Mouse (Mus musculus) heart, embryonic 10.5 days (tissue): ENCODE measurements around the gene Dnajc5g. TPM values are rescaled to one million over a fixed set of nuclear protein-coding genes. Genes with fewer than 3 reads are reported as not detected.
A peak's percentile ranks its signal among the peaks of the same experiment; 100 is the strongest.

ENCODE experiments used
- DNase-seq: peaks from one replicate; pipeline ENCODE4 v3.0.0-alpha.2; 2017; ENCODE audit warnings: low spot score
- H3K27ac ChIP-seq: fragments of 300-500 bp; sonication (generic); 2 replicates; pipeline ENCODE4 v1.5.1; 2016; ENCODE audit warnings: mild to moderate bottlenecking
- H3K27me3 ChIP-seq: fragments of 300-500 bp; sonication (generic); 2 replicates; pipeline ENCODE4 v1.6.1; 2016; ENCODE audit warnings: mild to moderate bottlenecking; ENCODE audit not compliant: poor library complexity, insufficient read depth, severe bottlenecking
- H3K36me3 ChIP-seq: fragments of 300-500 bp; sonication (generic); 2 replicates; pipeline ENCODE4 v1.6.1; 2016; ENCODE audit warnings: mild to moderate bottlenecking, moderate library complexity
- H3K4me1 ChIP-seq: fragments of 300-500 bp; sonication (generic); 2 replicates; pipeline ENCODE4 v1.6.1; 2016; ENCODE audit warnings: mild to moderate bottlenecking
- H3K4me3 ChIP-seq: fragments of 300-500 bp; sonication (generic); 2 replicates; pipeline ENCODE4 v1.5.1; 2016; ENCODE audit warnings: mild to moderate bottlenecking, moderate library complexity
- H3K9me3 ChIP-seq: fragments of 300-500 bp; sonication (generic); 2 replicates; pipeline ENCODE4 v1.6.1; 2016; ENCODE audit warnings: mild to moderate bottlenecking, moderate library complexity
- WGBS: fragments of 180-500 bp; shearing (Covaris S2); methylation state at CpG from one replicate; pipeline ENCODE4 v1.1.7; 2016; 5-methylcytosine and 5-hydroxymethylcytosine counted together
- polyA plus RNA-seq: library from polyadenylated mRNA; unstranded; fragments of >200 nt; fragmentation: Nextera tagmentation; extraction: Ambion mirVana; gene quantifications from 2 replicates; pipeline ENCODE4 v1.2.1, GENCODE M21; 2016

Gene Dnajc5g
- polyA plus RNA-seq, 1 experiment from 2014 or later = not detected

- Histone ChIP-seq H3K36me3 (no peaks in the 10 kb centered on the region), H3K9me3 (no peaks in the 10 kb centered on the region), H3K4me1 (no peaks in the 10 kb centered on the region), H3K4me3 (no peak overlapping the region), H3K27ac (no peak overlapping the region), H3K27me3 (no peaks in the 10 kb centered on the region)
- WGBS = 49% methylated on average over 2 of the region's 2 CpGs
- no peak for DNase-seq
These were observed 17.4 kb downstream of the Dnajc5g start for GRCm38 (mm10) chr5:31123481-31123880.

- H3K27me3 ChIP-seq = no peaks in the 10 kb centered on the region
- no peak for DNase-seq
- no peak overlapping the region for H3K4me3 ChIP-seq
- no peak overlapping the region for H3K27ac ChIP-seq
- H3K36me3 ChIP-seq = peaks cover 5% of the 10 kb centered on the region
- no peaks in the 10 kb centered on the region for H3K4me1 ChIP-seq
- H3K9me3 ChIP-seq = no peaks in the 10 kb centered on the region
- WGBS = 34% methylated on average over 5 of the region's 5 CpGs
These were observed 20.0 kb downstream of the Dnajc5g start for GRCm38 (mm10) chr5:31126050-31126449.

GRCm38 (mm10) chr5:31136730-31137424 is 30.8 kb downstream of the Dnajc5g start:
- Histone ChIP-seq H3K36me3 (peaks cover 14% of the 10 kb centered on the region), H3K4me3 (peak overlapping the region; percentile 49)
- WGBS = 1% methylated on average over 33 of the region's 33 CpGs

GRCm38 (mm10) chr5:31137658-31138057 is 31.6 kb downstream of the Dnajc5g start:
- DNase-seq = no peak
- 1% methylated on average over 13 of the region's 13 CpGs for WGBS
- peak overlapping the region; percentile 49 for H3K4me3 ChIP-seq
- H3K27me3 ChIP-seq = peaks cover 70% of the 10 kb centered on the region
- peaks cover 32% of the 10 kb centered on the region for H3K4me1 ChIP-seq
- no peaks in the 10 kb centered on the region for H3K9me3 ChIP-seq
- H3K27ac ChIP-seq = no peak overlapping the region
- H3K36me3 ChIP-seq = peaks cover 11% of the 10 kb centered on the region

More at GRCm38 (mm10) chr5:31136730-31137424, 30.8 kb downstream of the Dnajc5g start:
- H3K27ac ChIP-seq = no peak overlapping the region
- H3K27me3 ChIP-seq = peaks cover 76% of the 10 kb centered on the region
- peaks cover 32% of the 10 kb centered on the region for H3K4me1 ChIP-seq
- no peaks in the 10 kb centered on the region for H3K9me3 ChIP-seq
- no peak for DNase-seq

GRCm38 (mm10) chr5:31138241-31138967 is 32.3 kb downstream of the Dnajc5g start, which contains the start of gene Ucn:
Ucn (minus strand) TSS chr5:31138829.
- peak within 1 kb of the TSS; percentile 49 for H3K4me3 ChIP-seq
- peaks cover 13% of the 10 kb centered on the region for H3K36me3 ChIP-seq
- peaks cover 32% of the 10 kb centered on the region for H3K4me1 ChIP-seq
- WGBS = 2% methylated on average over 52 of the region's 52 CpGs
- H3K27me3 ChIP-seq = peaks cover 67% of the 10 kb centered on the region
- no peak within 1 kb of the TSS for H3K27ac ChIP-seq
- no peaks in the 10 kb centered on the region for H3K9me3 ChIP-seq
- DNase-seq = no peak

- Histone ChIP-seq H3K9me3 (no peaks in the 10 kb centered on the region), H3K27me3 (peaks cover 61% of the 10 kb centered on the region), H3K4me3 (peak overlapping the region; percentile 49), H3K27ac (no peak overlapping the region), H3K36me3 (peaks cover 15% of the 10 kb centered on the region), H3K4me1 (peaks cover 32% of the 10 kb centered on the region)
- no peak for DNase-seq
- WGBS = 9% methylated on average over 9 of the region's 9 CpGs
These were observed 32.9 kb downstream of the Dnajc5g start for GRCm38 (mm10) chr5:31138968-31139425.

GRCm38 (mm10) chr5:31149781-31150180 is 43.7 kb downstream of the Dnajc5g start:
- Histone ChIP-seq H3K9me3 (no peaks in the 10 kb centered on the region), H3K27ac (no peak overlapping the region), H3K27me3 (no peaks in the 10 kb centered on the region), H3K4me3 (no peak overlapping the region), H3K4me1 (peaks cover 12% of the 10 kb centered on the region), H3K36me3 (peaks cover 40% of the 10 kb centered on the region)
- no peak for DNase-seq
- 93% methylated on average over 4 of the region's 4 CpGs for WGBS

- no peaks in the 10 kb centered on the region for H3K9me3 ChIP-seq
- DNase-seq = no peak
- no peak overlapping the region for H3K4me3 ChIP-seq
- no peak overlapping the region for H3K27ac ChIP-seq
- WGBS = 91% methylated on average over 3 of the region's 3 CpGs
- peaks cover 34% of the 10 kb centered on the region for H3K36me3 ChIP-seq
- peaks cover 12% of the 10 kb centered on the region for H3K4me1 ChIP-seq
- no peaks in the 10 kb centered on the region for H3K27me3 ChIP-seq
These were observed 45.7 kb downstream of the Dnajc5g start for GRCm38 (mm10) chr5:31151746-31152145.

GRCm38 (mm10) chr5:31153516-31154151 is 47.5 kb downstream of the Dnajc5g start:
- peak overlapping the region; percentile 72 for H3K4me3 ChIP-seq
- peak overlapping the region; percentile 86 for H3K27ac ChIP-seq
- DNase-seq = no peak
- no peaks in the 10 kb centered on the region for H3K9me3 ChIP-seq
- 33% methylated on average over 6 of the region's 6 CpGs for WGBS
- H3K4me1 ChIP-seq = peaks cover 12% of the 10 kb centered on the region
- peaks cover 48% of the 10 kb centered on the region for H3K36me3 ChIP-seq
- no peaks in the 10 kb centered on the region for H3K27me3 ChIP-seq

- Histone ChIP-seq H3K36me3 (peaks cover 52% of the 10 kb centered on the region), H3K27ac (peak within 1 kb of the TSS; percentile 86), H3K9me3 (no peaks in the 10 kb centered on the region), H3K27me3 (no peaks in the 10 kb centered on the region), H3K4me1 (peaks cover 12% of the 10 kb centered on the region), H3K4me3 (peak within 1 kb of the TSS; percentile 72)
- under 1% methylated on average over 19 of the region's 19 CpGs for WGBS
- peak; percentile 95 for DNase-seq
These were observed 48.1 kb downstream of the Dnajc5g start, which contains the start of gene Mpv17 for GRCm38 (mm10) chr5:31154152-31154553. Mpv17 (minus strand) TSS chr5:31154251.
